Mouse (Mus musculus) neutrophil, adult 5-6 weeks (primary cell): ENCODE data around the gene Gm43720. TPM values are rescaled to one million over a fixed set of nuclear protein-coding genes. Genes with fewer than 3 reads are reported as not detected.

Experiments
- ATAC-seq: fragments of 151-379, 151-347 bp; 2 replicates; pipeline ENCODE4 v1.8.0; 2017; ENCODE audit warnings: mild to moderate bottlenecking, moderate TSS enrichment; ENCODE audit not compliant: insufficient number of reproducible peaks, poor library complexity, low FRiP score, severe bottlenecking; ENCODE audit errors: extremely low read depth
- total RNA-seq: library from RNA; stranded (forward); fragments of 200-1000 nt; gene quantifications from 2 replicates; pipeline ENCODE4 v1.2.3, GENCODE M21; 2017

Gene Gm43720
- total RNA-seq, 1 experiment from 2014 or later: not detected

DNA sequence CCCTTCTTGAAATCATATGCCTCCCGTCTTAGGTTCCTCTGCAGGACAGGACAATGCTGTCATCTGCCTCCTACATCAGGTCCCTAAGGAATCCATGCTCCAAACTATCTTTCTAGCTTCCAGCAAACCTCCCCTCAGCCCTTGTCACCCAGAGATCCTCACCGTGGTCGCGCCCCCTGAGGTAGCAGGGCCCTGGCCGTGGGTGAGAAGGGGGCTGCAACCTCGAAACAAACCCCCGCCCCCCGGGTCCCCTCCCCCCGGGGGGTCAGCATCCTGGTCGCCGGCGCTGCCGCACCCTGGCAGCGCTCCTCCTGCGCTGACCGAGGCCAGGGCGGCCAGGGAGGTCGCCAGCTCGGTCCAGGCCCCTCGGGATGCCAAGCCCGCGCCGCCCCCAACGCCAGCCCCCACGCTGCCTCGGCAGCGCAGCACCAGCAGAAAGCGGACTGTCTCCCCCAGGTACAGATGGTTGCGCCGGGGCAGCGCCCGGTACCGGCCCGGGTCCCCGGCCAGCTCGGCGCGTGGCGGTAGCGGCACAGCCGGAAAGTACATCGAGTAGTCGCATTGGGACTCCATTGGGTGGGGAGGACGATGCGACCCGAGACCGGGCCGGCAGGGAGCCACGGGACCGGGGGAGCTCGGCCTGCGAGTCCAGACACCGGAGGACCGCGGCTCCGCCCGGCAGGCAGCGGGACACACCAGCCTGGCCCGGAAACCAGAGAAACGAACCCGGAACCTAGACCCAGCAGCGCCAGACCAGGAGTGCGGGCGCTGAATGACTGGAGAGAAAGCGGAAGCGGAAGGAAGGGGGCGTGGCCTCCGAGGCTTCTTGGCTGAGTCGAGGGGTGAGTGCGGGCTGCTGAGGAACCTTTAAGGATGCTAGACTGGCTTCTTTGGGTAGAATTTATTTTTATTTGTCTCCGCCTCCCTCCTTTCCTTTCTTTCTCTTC lies 16.2 kb downstream of the Gm43720 start, which contains the start of gene BC037034:
BC037034 (minus strand) TSS at position 774 of the 947 bp plus-strand sequence.
- peak; percentile 91 for ATAC-seq

DNA sequence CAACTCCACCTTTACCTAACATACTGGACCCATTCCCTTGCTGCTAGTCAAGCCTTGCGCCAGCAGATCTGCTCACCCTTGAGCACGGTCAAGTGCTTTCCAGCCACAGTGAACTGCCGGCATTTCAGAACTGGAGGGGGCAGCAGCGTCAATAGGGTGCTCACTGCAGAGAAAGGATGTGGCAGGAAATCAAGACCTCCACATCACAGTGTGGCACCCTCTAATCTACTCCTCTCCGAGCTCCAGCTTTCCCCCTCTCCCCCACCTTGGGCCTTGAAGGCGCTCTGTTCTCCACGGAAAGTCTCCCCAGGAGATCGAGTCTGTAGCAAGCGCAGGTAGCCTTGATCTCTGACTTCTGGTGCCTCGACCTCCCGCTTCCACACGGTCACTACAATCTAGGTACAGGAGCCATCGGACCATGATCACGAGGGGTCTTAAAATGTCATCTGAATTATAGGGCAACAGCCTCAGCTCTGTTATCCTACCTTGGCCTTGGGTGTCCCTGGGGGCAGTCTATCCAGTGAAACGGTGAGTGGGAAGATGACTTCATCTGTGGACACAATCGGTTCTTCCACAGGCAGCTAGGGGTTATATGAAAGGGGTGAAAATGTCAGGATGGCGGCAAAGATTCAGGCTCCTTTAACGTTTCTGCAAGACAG lies 17.0 kb downstream of the Gm43720 start:
- ATAC-seq: no peak

DNA sequence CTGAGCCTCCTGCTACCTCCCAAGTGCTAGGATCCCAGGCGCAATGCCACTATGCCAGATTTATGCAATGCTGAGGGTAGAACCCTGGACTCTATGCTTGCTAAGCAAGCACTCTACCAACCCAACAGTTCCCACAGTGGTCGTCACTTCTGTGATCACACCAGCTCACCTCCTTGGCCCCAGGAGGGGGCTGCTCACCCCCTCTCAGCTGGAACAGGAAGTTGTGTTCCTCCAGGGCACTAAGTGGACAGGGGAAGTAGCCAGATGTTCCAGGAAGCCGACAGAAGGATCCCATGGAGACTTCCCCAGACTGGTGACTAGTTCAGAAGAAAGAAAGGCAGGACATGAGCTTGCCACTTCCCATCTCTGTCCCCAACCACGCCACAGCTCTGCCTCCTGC lies 17.8 kb downstream of the Gm43720 start:
- no peak for ATAC-seq

DNA sequence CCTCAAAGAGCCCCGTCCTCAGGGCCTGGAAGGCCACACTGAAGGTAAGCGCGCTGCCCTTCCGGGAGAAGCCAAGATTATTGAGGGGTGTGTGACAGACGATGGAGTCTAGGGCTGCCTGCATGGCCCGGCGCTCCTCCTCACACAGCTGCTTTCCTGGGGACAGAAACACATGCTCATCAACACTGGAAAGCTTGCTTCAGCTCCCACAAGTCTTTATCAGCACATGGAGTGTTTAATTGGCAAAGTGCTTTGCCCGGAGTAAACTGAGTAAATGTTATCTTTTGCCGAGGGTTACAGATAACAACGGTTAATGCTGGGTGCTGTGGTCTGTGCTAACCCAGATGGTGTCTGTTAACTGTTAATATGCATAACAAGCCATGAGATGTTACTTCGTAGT lies 18.9 kb downstream of the Gm43720 start:
- ATAC-seq: no peak

DNA sequence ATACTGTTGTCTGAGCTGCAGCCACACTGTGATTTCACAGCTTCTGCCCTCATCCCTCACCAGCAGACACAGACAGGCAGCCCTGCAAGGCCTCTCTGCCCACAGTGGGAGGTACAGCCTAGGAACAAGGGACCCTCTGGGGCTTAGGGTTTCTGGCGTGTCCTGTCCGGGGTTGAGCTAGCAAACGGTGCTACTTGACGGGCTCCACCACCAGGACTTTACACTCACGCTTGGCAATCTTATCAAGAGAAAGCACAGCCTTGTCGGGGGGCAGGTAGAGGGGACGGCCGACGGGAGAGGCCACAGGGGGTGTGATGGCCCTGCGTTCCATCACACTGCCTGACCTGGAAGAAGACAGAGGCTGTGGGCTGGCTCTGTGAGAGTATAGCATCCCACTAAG lies 19.7 kb downstream of the Gm43720 start:
- ATAC-seq: no peak

DNA sequence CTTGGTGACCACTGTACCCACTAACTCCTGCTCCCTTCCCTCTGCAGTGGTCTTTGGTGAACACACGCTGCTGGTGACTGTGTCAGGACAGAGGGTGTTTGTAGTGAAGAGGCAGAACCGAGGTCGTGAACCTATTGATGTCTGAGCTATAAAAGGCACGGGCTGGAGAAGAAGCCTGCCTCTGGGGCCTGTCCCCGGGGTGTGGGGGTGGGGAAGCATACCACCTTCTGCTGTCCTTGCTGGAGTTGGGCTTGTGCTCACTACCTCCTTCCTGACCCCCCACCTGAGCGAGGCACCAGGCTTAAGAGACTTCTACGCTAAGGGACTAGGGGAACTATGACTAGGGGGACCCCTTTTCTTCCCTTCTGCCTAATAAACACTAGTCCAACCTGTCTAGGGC lies 20.8 kb downstream of the Gm43720 start:
- ATAC-seq: no peak

DNA sequence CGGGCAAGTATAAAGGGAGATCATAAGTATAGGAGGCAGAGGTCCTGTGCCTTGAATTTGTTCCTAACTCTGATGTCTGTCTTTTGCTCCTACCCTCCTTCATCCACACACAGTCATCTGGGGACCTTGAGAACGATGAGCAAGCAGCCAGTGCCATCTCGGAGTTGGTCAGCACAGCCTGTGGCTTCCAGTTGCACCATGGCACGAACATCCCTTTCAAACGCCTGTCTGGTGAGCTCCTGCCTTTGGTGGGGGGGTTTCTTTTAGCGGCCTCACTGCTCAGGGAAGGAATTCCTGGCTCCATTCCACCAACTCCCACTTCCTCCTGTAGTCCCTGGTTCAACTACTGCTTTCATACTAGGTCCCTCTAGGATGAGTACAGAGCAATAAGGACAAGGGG lies 21.2 kb downstream of the Gm43720 start:
- no peak for ATAC-seq

DNA sequence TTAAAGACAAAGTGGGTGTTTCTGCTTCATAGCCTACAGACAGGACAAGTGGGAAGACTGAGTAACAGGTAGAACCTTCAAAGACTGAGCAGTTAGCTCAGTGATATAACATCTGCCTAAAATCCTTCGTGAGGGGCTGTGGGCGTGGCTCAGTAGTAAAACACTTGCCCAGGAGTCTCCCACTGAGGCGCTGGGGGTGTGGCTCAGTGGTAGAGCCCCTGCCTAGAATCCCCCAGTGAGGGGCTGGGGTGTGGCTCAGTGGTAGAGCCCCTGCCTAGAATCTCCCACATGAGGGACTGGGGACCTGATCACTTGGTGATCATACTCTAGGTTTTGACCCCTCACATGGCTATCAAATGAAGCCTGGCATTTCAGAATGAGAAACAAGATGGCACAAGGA lies 21.7 kb downstream of the Gm43720 start:
- ATAC-seq: no peak

DNA sequence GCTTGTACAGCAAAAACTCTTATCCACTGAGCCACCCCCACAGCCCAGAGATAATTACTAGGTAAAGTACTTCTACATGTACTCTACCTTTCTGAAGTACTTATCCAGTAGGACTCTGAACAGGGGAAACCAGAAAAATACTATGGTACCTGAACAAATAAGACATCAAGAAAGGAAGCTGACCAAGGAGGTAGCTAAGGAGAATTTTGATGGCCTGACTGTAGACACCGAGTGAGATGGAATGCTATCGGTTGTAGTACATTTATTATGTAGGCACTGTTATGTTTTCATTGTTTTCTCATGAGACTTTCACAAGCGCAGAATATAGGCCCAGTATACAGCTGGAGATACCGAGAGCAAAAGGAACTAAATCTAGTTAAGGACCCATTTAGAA lies 22.2 kb downstream of the Gm43720 start:
- no peak for ATAC-seq

DNA sequence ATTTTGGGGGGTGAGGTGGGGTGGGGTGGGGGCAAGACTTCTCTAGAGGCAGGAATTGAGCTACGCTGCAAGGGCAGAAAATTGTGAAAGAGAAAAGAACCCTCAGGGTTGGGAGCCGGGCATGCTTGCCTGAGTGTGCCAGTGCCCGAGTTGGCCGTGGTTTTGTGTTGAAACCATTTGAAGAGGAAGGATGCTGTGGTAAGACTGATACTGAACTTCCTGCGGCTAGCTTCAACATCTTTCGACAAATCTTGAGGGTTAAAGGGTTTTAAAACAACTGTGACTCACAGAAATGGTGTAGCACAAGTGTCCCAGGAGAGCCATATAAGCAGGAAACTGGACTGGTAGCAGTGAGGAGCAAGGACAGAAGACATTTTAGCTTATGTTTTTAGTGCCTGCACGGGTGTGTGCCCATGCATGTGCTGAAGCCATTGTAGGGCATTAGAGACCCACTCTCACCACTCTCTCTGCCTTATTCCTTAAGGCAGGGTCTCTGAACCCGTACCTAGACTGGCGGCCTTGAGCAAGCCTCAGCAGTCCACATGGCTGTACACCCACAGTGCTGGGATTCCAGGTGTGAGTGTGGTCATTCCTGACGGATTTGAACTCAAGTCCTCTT lies 22.7 kb downstream of the Gm43720 start:
- ATAC-seq: peak; percentile 39

DNA sequence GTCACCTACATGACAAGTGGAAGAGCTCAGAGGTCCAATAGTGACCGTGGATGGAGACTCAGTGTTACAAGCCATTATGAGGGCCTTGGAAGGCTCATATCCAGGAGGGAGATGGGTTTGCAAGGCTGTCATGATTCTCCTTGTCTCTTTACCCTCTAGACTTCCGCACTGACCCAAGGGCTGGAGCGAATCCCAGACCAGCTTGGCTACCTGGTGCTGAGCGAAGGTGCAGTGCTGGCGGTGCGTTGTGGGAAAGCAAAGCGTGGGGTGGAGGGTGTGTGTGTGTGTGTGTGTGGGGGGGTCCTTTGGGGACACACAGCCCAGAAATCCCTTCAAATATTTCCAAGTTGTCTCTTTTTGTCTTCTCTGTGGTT lies 23.7 kb downstream of the Gm43720 start:
- no peak for ATAC-seq

DNA sequence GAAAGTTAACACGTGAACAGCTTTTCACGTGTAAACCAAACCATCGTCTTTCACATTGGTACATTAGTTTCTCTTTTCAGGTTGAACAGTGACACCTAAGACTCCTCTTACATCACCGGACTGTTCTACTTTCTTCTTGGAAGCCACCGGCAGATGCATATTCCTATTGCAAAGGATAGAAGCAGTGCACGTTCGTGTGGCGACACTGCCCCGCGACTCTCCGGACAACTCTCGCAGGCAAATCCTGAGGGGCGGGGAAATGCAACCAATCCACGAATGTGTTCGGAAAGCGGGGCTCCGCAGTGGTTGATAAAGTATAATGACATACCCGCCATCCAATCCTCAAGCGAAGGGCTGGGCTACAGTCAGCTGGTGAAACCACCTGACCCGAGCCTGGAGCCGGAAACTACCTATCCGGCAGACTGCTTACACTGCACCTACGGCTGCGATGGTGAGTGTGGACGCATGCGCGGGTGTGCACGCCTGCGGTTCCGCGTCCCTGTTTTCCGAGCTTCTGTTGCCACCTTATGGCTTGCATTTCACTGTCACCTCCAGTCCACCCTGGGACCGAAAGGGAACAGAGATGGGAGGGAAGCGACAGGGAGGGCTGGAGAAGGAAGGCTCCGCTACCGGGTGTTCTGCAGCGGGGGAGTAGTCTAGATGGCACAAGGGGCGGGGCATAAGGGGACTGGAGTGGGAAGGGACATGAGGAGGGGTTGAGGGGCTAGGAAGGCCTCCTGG lies 24.2 kb downstream of the Gm43720 start, which contains the start of gene Lamtor4:
Lamtor4 (plus strand) TSS at position 130 of the 741 bp plus-strand sequence.
- ATAC-seq: peak; percentile 94

DNA sequence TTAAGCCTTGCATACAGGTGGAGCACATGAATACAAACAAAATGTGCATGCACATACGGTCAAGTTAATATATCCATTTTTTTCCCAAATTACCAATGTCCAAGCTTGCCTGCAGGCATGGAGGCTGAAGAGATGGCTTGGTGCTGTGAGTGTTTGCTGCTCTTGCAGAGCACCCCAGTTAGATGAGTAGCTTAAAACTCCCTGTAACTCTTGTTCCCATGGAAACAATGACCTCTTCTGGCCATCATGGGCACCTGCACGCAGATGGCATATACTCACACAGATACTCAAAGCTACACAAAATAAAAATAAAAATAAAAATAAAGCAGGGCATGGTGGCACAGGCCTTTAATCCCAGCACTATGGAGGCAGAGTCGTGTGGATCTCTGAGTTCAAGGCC lies 26.7 kb downstream of the Gm43720 start:
- no peak for ATAC-seq

DNA sequence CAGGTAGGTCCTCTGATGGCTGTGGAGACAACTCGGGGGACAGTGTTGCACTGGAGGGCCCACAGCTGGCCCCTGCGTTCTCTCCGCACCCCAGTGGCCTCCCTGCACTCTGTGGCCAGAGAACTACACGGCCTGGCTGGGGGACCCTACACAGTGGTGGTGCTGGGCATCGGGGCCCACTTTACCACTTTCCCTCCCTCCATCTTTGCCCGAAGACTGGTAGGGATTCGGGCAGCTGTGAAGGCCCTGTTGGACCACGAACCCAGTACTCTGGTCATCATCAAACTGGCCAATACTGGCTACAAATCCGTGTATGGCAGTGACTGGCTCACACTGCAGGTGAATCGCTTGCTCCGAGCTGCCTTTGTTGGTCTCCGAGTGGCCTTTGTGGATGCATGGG lies 28.6 kb downstream of the Gm43720 start:
- ATAC-seq: no peak

DNA sequence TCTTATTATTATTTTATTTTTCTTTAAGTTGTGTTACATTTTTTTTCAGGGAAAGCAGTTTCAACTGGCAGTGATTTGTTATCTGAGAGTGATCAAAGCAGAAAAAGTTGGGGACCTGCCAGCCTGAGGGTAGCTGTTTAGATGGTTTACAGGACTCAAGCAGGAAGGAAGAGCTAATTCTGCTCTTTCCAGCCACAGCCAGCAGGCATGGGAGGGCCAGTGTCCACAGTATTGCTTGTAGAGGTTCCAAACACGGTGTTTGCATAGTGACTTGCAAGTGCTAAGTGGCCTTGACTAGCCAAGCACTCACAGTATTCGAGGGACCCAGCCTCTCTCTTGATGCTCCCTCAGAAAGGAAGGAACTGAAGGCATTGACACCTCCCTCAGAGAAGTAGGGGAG lies 38.2 kb downstream of the Gm43720 start:
- no peak for ATAC-seq

DNA sequence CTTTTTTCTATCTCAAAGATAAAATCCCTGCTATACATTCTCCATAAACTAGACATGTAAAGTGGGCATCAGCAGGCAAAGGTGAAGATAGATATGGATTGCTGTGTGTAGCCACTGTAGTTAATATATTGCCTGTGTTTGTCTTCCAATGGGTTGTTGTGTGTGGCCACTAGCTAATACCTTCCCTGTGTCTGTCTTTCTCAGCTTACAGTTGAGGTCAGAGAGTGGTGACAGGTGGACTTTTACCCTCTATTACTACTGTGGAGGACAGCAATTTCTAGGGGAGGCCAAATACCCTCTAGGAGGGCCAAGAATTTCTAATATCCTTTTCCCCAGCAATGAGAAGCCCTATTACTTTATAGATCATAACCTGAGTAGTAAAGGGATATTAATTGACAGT lies 45.5 kb downstream of the Gm43720 start:
- ATAC-seq: no peak

DNA sequence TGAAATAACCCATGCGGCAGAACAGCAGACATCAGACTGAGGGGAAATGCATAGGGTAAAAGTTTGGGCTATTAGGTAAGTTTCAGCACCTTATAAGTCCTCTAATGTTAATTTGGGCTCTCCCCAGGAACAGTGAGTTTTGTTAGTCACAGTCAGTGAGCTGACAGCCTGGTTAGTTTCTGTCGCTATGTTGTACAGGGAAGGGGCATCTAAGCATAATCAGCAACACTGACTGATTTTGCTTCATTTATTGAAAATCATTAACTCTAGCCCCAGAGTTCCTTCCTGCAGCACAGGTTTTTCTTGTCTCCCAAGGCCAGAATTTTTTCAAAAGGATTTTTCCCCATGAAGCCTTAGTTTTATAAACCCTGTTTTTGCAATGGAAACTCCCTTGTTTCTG lies 46.0 kb downstream of the Gm43720 start:
- ATAC-seq: no peak

DNA sequence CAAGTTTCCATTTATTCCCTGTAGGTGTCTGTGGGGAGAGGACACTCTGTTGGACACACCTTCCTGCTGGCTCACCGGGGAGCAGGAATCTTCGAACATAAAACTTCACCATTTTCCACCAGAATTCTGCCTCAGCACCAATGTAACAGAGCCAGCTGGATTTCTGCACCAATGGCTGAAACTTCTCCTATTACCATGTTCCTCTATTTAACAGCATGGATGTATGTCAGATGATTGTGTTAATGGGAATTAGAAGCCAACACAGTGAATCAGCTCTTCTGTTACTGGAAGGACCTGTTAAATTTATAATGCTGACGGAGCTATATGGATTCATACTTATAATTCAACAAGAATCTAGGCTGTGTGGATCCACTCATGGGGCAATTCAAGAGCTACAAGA lies 50.2 kb downstream of the Gm43720 start:
- ATAC-seq: no peak

DNA sequence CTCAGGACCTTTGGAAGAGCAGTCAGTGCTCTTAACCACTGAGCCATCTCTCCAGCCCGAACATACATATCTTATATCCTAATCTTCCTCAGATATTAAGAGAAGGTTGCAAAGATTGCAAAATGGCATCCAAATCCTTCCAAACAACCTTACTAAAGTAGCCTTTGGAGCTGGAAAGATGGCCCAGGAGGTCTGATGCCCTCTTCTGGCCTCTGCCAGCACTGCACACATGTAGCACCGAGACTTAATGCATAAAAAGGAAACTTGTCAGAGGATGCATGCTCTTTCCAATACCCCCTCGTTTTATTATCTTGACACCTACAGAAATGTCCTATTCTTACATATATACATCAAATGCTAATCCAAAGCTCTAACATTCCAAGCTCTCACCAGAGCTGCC lies 51.7 kb downstream of the Gm43720 start:
- ATAC-seq: peak; percentile 53
